Mouse (Mus musculus) embryonic facial prominence, embryonic 14.5 days (tissue): Measurements from ENCODE around the gene Vps35l. TPM values are rescaled to one million over a fixed set of nuclear protein-coding genes. Genes with fewer than 3 reads are reported as not detected.

Experiments used
- ATAC-seq: fragments of 200-750 bp; cut with Nextera tagmentation; 2 replicates; pipeline ENCODE4 v1.8.0; 2017; ENCODE audit warnings: low read depth, moderate number of reproducible peaks, moderate TSS enrichment
- DNase-seq: peaks from one replicate; pipeline ENCODE4 v3.0.0-alpha.2; 2015; ENCODE audit warnings: low spot score
- H3K27ac ChIP-seq: fragments of 300-500 bp; sonication (generic); replicated peaks from 2 replicates; pipeline ENCODE4 v1.5.1; 2014; ENCODE audit warnings: low read depth, mild to moderate bottlenecking, low read length, moderate library complexity
- H3K27me3 ChIP-seq: fragments of 300-500 bp; sonication (generic); replicated peaks from 2 replicates; pipeline ENCODE4 v1.6.1; 2014; ENCODE audit warnings: low read length; ENCODE audit not compliant: control insufficient read depth, insufficient read depth
- H3K36me3 ChIP-seq: fragments of 300-500 bp; sonication (generic); 2 replicates; pipeline ENCODE4 v1.6.1; 2014; ENCODE audit warnings: low read length, mixed read lengths; ENCODE audit not compliant: control insufficient read depth, insufficient read depth
- H3K4me1 ChIP-seq: fragments of 300-500 bp; sonication (generic); 2 replicates; pipeline ENCODE4 v1.6.1; 2014; ENCODE audit warnings: antibody characterized with exemption, low read length; ENCODE audit not compliant: control insufficient read depth, insufficient read depth
- H3K4me2 ChIP-seq: fragments of 300-500 bp; sonication (generic); 2 replicates; pipeline ENCODE4 v1.6.1; 2014; ENCODE audit warnings: low read depth, mild to moderate bottlenecking, low read length, moderate library complexity, mixed read lengths
- H3K4me3 ChIP-seq: fragments of 300-500 bp; sonication (generic); 2 replicates; pipeline ENCODE4 v1.5.1; 2014; ENCODE audit warnings: low read depth, mild to moderate bottlenecking, low read length
- H3K9ac ChIP-seq: fragments of 300-500 bp; sonication (generic); 2 replicates; pipeline ENCODE4 v1.6.1; 2014; ENCODE audit warnings: low read depth, mild to moderate bottlenecking, low read length, moderate library complexity, mixed read lengths
- H3K9me3 ChIP-seq: fragments of 300-500 bp; sonication (generic); 2 replicates; pipeline ENCODE4 v1.6.1; 2016; ENCODE audit warnings: low read length; ENCODE audit not compliant: control insufficient read depth
- WGBS: fragments of 180-500 bp; shearing (Covaris S2); extraction: QIAGEN DNeasy Blood & Tissue Kit; methylation state at CpG from one replicate; pipeline ENCODE4 v1.1.7; 2014; 5-methylcytosine and 5-hydroxymethylcytosine counted together
- polyA plus RNA-seq: library from polyadenylated mRNA; unstranded; fragments of >200 nt; fragmentation: Nextera tagmentation; extraction: Ambion mirVana; gene quantifications from 2 replicates; pipeline ENCODE4 v1.2.1, GENCODE M21; 2014

The Vps35l gene
- polyA plus RNA-seq, 1 experiment from 2014 or later: 62.7 TPM

DNA sequence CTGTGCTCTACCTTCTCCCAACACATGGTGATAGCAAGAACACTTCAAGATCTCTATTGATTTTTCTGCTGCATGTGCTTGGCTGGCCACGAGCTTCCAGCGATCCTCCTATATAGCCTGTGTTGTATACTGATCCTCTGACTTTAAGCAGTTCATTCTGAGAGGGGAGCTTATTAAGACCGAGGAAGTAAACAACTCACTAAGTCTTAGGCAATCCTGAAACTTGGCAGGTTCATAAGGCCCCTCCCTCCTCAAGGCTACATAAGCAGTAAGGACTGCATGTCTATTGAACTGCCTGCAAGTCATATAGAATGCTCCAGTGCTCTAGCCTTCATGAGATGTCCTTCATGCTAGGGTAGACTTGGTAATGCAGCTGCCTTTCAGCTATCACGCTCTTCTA lies 106.3 kb downstream of the Vps35l start:
- ATAC-seq (no peak), DNase-seq (no peak)
- Histone ChIP-seq H3K36me3 (peaks cover 90% of the 10 kb centered on the region), H3K4me1 (no peaks in the 10 kb centered on the region), H3K27me3 (no peaks in the 10 kb centered on the region), H3K4me2 (no peak overlapping the region), H3K9ac (no peak overlapping the region), H3K9me3 (no peaks in the 10 kb centered on the region), H3K4me3 (no peak overlapping the region), H3K27ac (no peak overlapping the region)
- 96% methylated on average over 4 of the region's 4 CpGs for WGBS

DNA sequence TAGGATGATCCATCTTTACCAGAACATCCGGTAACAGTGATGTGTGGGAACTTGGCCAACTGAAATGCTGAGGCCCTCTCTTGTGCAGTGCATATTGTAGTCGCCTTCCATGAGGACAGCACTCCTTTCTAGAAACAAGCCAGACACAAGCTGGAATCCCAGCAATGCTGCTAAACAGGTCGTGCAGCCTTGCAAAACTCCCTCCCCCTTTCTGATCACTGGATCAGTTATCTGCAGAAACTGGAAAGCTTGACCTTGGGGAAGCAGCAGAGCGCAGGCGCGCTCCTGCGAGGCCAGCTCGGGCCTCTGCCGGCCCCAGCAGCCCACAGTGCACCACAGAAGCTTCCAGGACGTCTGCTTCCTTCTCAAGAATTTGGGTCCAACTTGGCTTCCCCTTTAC lies 108.8 kb downstream of the Vps35l start:
- no peak overlapping the region for H3K4me2 ChIP-seq
- no peaks in the 10 kb centered on the region for H3K9me3 ChIP-seq
- ATAC-seq (peak; percentile 73), DNase-seq (peak; percentile 53)
- peaks cover 84% of the 10 kb centered on the region for H3K36me3 ChIP-seq
- H3K27ac ChIP-seq: no peak overlapping the region
- no peak overlapping the region for H3K9ac ChIP-seq
- H3K4me1 ChIP-seq: no peaks in the 10 kb centered on the region
- no peaks in the 10 kb centered on the region for H3K27me3 ChIP-seq
- no peak overlapping the region for H3K4me3 ChIP-seq
- WGBS: 65% methylated on average over 10 of the region's 10 CpGs

DNA sequence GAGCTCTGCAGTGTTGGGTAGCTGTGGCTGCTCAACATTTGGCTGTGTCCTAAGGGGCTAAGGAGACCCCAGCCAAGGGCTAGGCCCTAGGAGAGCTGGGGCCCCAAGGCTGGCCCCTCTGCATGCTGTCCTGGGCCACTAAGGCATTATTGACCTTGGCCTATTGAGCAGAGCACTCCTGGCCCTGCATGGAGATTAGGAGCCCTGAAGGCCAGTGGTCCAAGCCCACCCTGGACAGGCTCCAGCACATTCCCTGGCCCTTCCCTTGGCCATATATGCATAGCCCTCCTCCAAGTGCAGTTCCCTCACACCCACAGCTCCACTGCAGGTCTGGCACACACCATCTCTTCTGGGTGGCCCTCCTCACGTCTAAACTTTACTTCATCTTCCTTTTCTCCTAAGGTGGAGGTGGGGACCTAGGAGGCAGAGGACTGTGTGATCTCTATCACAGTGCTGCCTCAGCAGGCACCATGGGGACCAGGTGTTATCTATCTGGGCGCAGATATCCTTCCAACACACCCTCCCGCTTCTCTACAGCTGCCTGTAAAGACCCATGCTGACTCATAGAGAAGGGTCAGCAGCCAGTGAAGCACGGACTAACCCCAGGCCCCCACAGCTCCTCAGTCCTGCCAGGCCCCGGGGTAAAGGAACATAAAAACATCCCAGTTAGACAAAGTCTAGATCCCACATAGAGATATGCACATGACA lies 109.7 kb downstream of the Vps35l start:
- ATAC-seq (no peak), DNase-seq (no peak)
- Histone ChIP-seq H3K27ac (no peak overlapping the region), H3K27me3 (no peaks in the 10 kb centered on the region), H3K4me3 (no peak overlapping the region), H3K4me2 (no peak overlapping the region), H3K9me3 (no peaks in the 10 kb centered on the region), H3K4me1 (peaks cover 9% of the 10 kb centered on the region; the same call in 1 of the 2 replicates), H3K36me3 (peaks cover 75% of the 10 kb centered on the region), H3K9ac (no peak overlapping the region)
- WGBS: 72% methylated on average over 5 of the region's 5 CpGs

DNA sequence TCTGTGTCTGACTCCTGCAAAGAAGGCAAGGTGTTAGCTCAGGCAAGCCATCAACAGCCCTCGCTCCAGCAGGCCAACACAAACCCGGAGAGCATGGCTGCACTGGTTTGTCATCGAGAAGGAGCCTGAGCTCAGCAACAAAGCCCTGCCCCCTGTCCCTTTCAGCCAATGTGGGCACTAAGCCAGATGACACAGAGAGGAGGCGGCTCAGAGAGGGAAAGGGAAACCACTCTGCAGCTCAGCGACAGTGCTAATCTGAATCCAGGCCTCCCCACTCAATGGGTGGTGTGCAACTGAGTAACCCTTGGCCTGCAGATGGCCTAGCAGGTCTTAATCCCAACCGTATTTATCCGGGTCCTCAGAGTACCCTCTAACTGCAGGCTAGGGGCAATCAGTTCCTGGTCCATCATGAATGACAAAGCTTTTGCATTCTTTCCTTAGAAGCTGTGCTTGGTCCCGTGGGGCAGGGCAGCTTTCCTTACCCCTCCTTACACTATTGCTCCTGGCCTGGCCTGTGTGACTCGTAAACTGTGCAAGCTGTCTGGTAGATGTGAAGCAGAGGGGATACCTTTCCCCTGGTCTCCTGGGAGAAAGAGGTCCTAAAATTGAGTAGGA lies 110.8 kb downstream of the Vps35l start:
- H3K4me3 ChIP-seq: no peak overlapping the region
- no peaks in the 10 kb centered on the region for H3K9me3 ChIP-seq
- H3K27ac ChIP-seq: no peak overlapping the region
- H3K4me1 ChIP-seq: peaks cover 9% of the 10 kb centered on the region; the same call in 1 of the 2 replicates
- no peak for ATAC-seq
- H3K27me3 ChIP-seq: no peaks in the 10 kb centered on the region
- peak; percentile 45 for DNase-seq
- H3K9ac ChIP-seq: no peak overlapping the region
- WGBS: 78% methylated on average over 9 of the region's 9 CpGs
- no peak overlapping the region for H3K4me2 ChIP-seq
- H3K36me3 ChIP-seq: peaks cover 65% of the 10 kb centered on the region

DNA sequence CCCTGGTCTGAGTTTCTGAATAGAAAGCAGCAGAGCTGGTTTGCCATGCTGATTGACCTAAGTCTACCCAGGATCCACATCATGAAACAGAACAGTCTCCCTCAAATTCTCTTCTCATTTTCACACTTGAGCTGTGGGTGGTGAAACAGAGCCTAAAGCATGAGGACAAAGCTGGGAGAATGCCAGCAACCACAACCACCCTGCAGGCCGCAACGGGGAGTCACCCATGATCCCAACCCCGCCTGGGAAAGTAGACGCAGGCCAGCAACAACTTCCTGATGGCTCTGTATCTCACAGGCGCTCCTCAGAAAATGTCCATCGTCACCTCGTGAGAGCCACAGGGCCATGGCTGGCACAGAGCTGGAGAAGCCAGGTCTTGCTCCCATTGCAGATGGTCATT lies 111.5 kb downstream of the Vps35l start:
- no peaks in the 10 kb centered on the region for H3K27me3 ChIP-seq
- no peaks in the 10 kb centered on the region for H3K9me3 ChIP-seq
- 80% methylated on average over 7 of the region's 7 CpGs for WGBS
- H3K27ac ChIP-seq: no peak overlapping the region
- H3K36me3 ChIP-seq: peaks cover 57% of the 10 kb centered on the region
- peaks cover 14% of the 10 kb centered on the region for H3K4me1 ChIP-seq
- H3K4me2 ChIP-seq: no peak overlapping the region
- no peak for ATAC-seq
- no peak for DNase-seq
- no peak overlapping the region for H3K9ac ChIP-seq
- H3K4me3 ChIP-seq: no peak overlapping the region

DNA sequence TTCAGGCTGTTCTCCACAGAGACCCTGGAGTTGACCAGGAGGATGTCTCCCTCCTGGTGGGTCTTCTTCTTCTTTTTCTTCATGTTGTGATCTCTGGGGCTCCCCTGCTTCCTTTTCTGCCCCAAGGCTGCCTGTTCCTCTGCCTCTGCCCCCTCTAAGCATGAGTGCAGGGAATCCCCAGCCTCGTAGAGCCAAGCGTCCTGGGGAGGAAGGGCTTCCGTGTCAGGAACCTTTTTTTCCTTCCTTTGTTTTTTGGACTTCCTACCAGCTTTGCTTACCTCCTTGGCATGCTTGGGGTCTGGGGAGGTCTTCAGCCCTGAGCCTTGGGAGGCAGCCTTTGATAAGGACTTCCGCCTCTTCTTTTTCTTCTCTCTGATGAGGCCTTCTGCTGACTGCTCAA lies 112.6 kb downstream of the Vps35l start:
- Histone ChIP-seq H3K36me3 (peaks cover 49% of the 10 kb centered on the region), H3K4me2 (no peak overlapping the region), H3K4me3 (no peak overlapping the region), H3K27me3 (no peaks in the 10 kb centered on the region), H3K27ac (no peak overlapping the region), H3K4me1 (peaks cover 14% of the 10 kb centered on the region), H3K9me3 (no peaks in the 10 kb centered on the region), H3K9ac (no peak overlapping the region)
- ATAC-seq (no peak), DNase-seq (no peak)
- WGBS: 89% methylated on average over 4 of the region's 4 CpGs

DNA sequence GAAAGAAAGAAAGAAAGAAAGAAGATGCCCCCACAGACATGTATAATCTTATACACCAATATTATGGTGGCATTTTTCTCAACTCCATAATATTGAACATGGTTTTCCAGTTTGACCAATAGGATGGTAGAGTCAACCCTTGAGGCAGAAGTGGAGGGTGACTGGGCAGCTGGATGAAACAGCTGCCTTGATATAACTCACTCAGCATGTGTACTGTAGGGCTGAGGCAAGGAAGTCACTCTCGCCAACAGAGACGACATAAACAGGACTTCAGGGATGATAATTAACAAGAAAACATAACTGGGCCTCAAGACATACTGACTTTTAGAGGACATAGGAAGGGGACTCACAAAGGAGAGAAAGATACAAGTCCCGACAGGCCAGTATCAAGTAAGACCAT lies 114.6 kb downstream of the Vps35l start:
- H3K27ac ChIP-seq: no peak overlapping the region
- H3K36me3 ChIP-seq: peaks cover 33% of the 10 kb centered on the region
- H3K4me2 ChIP-seq: peak overlapping the region; percentile 76
- H3K9ac ChIP-seq: peak overlapping the region; percentile 75
- 8% methylated on average over 3 of the region's 3 CpGs for WGBS
- DNase-seq (no peak), ATAC-seq (no peak)
- peaks cover 14% of the 10 kb centered on the region for H3K4me1 ChIP-seq
- no peaks in the 10 kb centered on the region for H3K9me3 ChIP-seq
- H3K27me3 ChIP-seq: no peaks in the 10 kb centered on the region
- peak overlapping the region; percentile 88 for H3K4me3 ChIP-seq

DNA sequence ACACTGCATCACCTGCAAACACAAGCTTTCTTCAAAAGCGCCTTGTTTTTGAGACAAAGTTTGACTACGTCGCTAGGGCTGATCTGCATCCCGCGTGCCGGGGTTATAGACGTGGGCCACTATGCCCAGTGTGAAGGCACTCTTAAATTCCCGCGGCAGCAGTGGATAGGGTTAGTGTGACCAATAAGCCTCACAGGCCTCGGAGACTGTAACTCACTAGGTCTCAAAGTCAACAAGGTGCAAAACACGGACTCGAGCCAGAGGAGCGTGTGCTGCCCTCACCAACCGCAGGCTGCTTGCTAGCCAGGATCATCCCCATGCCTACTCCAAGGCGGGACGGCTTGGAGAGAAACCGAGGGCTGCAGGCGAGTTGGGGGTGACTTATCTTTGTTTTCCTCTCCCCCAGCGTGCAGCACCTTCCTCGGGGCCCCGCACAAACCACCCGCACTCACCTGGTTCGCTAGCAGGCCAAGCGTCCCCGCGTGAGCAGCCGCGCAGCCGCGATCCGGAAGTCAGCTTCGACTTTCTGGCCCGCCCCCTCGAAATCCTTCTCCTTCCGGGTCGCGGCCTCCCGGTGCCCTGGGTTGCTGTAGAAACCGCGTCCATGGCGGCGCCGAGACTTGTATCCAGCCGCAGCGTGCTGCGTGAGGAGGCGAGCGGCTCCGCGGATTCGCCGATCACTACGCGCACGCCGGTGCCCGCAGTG lies 115.3 kb downstream of the Vps35l start, which contains the start of gene Iqck:
Gene Iqck, plus strand, starts transcription at position 582 of the 706 bp plus-strand sequence.
- Histone ChIP-seq H3K27ac (peak within 1 kb of the TSS; percentile 65), H3K4me1 (peaks cover 14% of the 10 kb centered on the region), H3K27me3 (no peaks in the 10 kb centered on the region), H3K4me2 (peak within 1 kb of the TSS; percentile 76), H3K4me3 (peak within 1 kb of the TSS; percentile 88), H3K36me3 (peaks cover 28% of the 10 kb centered on the region), H3K9me3 (no peaks in the 10 kb centered on the region), H3K9ac (peak within 1 kb of the TSS; percentile 75)
- WGBS: under 1% methylated on average over 46 of the region's 57 CpGs
- ATAC-seq: peak; percentile 98
- peak; percentile 96 for DNase-seq
